In the genomic region with DNA sequence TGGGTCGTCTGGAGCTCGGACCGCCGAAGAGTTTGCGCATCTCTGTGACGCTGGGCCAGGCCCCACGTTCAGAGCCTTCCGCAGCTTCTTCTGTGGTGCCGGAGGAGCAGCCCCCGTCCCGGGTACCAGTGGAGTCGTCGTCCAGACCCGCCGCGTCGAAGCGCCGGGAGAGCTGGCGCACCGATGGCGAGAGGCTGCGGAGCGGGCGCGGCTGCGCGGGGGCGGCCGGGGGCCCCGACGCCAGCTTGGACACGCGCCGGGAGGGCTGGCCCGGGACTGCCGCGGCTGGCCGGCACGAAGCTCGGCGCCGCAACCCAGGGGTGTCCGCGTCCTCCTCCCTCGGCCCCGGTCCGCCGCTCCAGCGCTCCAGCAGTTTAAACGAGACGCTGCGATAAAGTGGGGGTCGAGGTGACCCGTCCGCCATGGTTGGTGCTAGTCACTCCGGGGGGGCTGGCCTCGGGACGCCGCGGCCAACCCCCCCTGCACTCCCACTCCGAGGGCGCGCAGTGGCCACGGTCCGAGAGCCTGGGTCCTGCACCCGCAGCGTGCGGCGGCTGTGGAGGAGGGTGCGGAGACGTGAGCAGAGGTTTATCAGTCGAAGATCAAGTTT, we compare ENCODE assay signal across 8 mouse cellular contexts. TPM values are rescaled to one million over a fixed set of nuclear protein-coding genes. Genes with fewer than 3 reads are reported as not detected.
DNase-seq lines count a peak whose midpoint lies in the region; ATAC-seq and TF ChIP-seq lines count a peak whose summit lies in the region.

No protein-coding gene starts in this region.

- WGBS in forebrain, postnatal 0 days, result under 1% methylated on average over 54 of the region's 73 CpGs

- TF ChIP-seq CTCF in gastrocnemius, adult 2 months (IDR thresholded peaks at IDR 0.05), result no peak
- TF ChIP-seq CTCF in ES-Bruce4 (IDR thresholded peaks at IDR 0.05; ENCODE audit: low read depth, low read length), result no peak
- TF ChIP-seq CTCF in forebrain, postnatal 0 days (IDR thresholded peaks at IDR 0.05; ENCODE audit: low read depth), result no peak

- peak overlapping the region; percentile 96 for H3K27ac ChIP-seq in gastrocnemius, adult 2 months
- H3K27ac ChIP-seq in ES-Bruce4 (ENCODE audit: insufficient read depth, low read length), result peak overlapping the region; percentile 52
- H3K27ac ChIP-seq in forebrain, postnatal 0 days (ENCODE audit: low read depth, low read length), result peak overlapping the region; percentile 62

- ATAC-seq in forebrain, postnatal 0 days, result peak; percentile 10; the same call in 1 of the 2 replicates

- no peaks in the 10 kb centered on the region for H3K9me3 ChIP-seq in ES-Bruce4 (replicated peaks; ENCODE audit: control insufficient read depth, insufficient read depth, low read length, poor library complexity, severe bottlenecking)
- no peaks in the 10 kb centered on the region for H3K9me3 ChIP-seq in forebrain, postnatal 0 days (ENCODE audit: low read length)

- no peak for TF ChIP-seq EP300 in ES-Bruce4 (IDR thresholded peaks at IDR 0.05; ENCODE audit: insufficient read depth, low read depth, low read length)

- no peak for TF ChIP-seq POLR2A in ES-Bruce4 (IDR thresholded peaks at IDR 0.05; ENCODE audit: insufficient read depth, low read length)

- H3K4me2 ChIP-seq in forebrain, postnatal 0 days (ENCODE audit: low read depth), result peak overlapping the region; percentile 94

- peak; percentile 82 for DNase-seq in gastrocnemius, adult 2 months
- no peak for DNase-seq in gastrocnemius, postnatal 25 days
- no peak for DNase-seq in forebrain, postnatal 0 days
- DNase-seq in kidney, postnatal 10 days, result peak; percentile 68
- peak; percentile 23 for DNase-seq in naive thymus-derived CD4-positive, alpha-beta T cell, adult 2 months (ENCODE audit: low read depth)
- no peak for DNase-seq in right cerebral cortex, postnatal 10 days (ENCODE audit: low spot score in 2 of 2)
- no peak for DNase-seq in spleen, postnatal 10 days (ENCODE audit: low spot score in 2 of 2)

- peak overlapping the region; percentile 95 for H3K9ac ChIP-seq in ES-Bruce4 (ENCODE audit: low read depth, poor library complexity, severe bottlenecking)
- peak overlapping the region; percentile 45 for H3K9ac ChIP-seq in forebrain, postnatal 0 days

- H3K27me3 ChIP-seq in ES-Bruce4 (ENCODE audit: control insufficient read depth, insufficient read depth, low read length, poor library complexity, severe bottlenecking), result no peaks in the 10 kb centered on the region
- H3K27me3 ChIP-seq in forebrain, postnatal 0 days (ENCODE audit: insufficient read depth, low read length), result no peaks in the 10 kb centered on the region; the same call in 1 of the 2 replicates

- H3K36me3 ChIP-seq in ES-Bruce4 (ENCODE audit: control insufficient read depth, insufficient read depth, low read length, poor library complexity, severe bottlenecking), result no peaks in the 10 kb centered on the region
- H3K36me3 ChIP-seq in forebrain, postnatal 0 days (ENCODE audit: insufficient read depth), result no peaks in the 10 kb centered on the region

- H3K4me3 ChIP-seq in gastrocnemius, adult 2 months, result peak overlapping the region; percentile 73
- H3K4me3 ChIP-seq in ES-Bruce4 (ENCODE audit: low read depth, low read length), result peak overlapping the region; percentile 66
- H3K4me3 ChIP-seq in forebrain, postnatal 0 days (ENCODE audit: low read depth, low read length), result peak overlapping the region; percentile 55

- H3K4me1 ChIP-seq in ES-Bruce4 (ENCODE audit: control insufficient read depth, insufficient read depth, low read length), result peaks cover 1% of the 10 kb centered on the region
- 0 out of 2 replicates have a peak, but pooled peaks cover 4% of the 10 kb centered on the region for H3K4me1 ChIP-seq in forebrain, postnatal 0 days (ENCODE audit: insufficient read depth)

- intact Hi-C loops in gastrocnemius, adult 2 months (cut with DNase I), result no loop called here

RNA-seq across cellular contexts. Expression of a gene that starts 0.5 kb away (rescaled TPM):
- total RNA-seq in gastrocnemius, adult 2 months (2021), result 10 to 100 TPM; 20.9 to 33.3 TPM
- 10 to 100 TPM; 16.4 to 20.8 TPM for total RNA-seq in gastrocnemius, postnatal 25 days (2021)
- polyA plus RNA-seq in ES-Bruce4 (2011; ENCODE audit: insufficient read depth, insufficient read length, low read depth, missing spikeins), result 21.0 and 25.5 TPM in 2 replicates
- 47.9 and 52.7 TPM in 2 replicates for total RNA-seq in forebrain, postnatal 0 days (2014; rRNA removed)
- polyA plus RNA-seq in forebrain, postnatal 0 days (2015; fragmentation: Nextera tagmentation; extraction: Ambion mirVana), result 9.8 and 12.5 TPM in 2 replicates

RNA-seq across cellular contexts. Expression of a gene that starts 43.0 kb away (rescaled TPM):
- total RNA-seq in gastrocnemius, adult 2 months (2021), result 1 to 10 TPM in 1 of 2 experiments, under 1 TPM in 1; 0.82 to 1.4 TPM
- 1 to 10 TPM; 1.4 to 1.9 TPM for total RNA-seq in gastrocnemius, postnatal 25 days (2021)
- 0.46 TPM in 1 of 2 replicates, not detected in the other for polyA plus RNA-seq in ES-Bruce4 (2011; ENCODE audit: insufficient read depth, insufficient read length, low read depth, missing spikeins)
- 1.2 and 2.3 TPM in 2 replicates for total RNA-seq in forebrain, postnatal 0 days (2014; rRNA removed)
- polyA plus RNA-seq in forebrain, postnatal 0 days (2015; fragmentation: Nextera tagmentation; extraction: Ambion mirVana), result 3.1 and 3.8 TPM in 2 replicates

Comparison
In these comparisons a context has a peak if more than half of its experiments do, and no peak if none do; other contexts are left out.
1. DNase-seq: peak in gastrocnemius, adult 2 months (single experiment), kidney, postnatal 10 days (single experiment) and naive thymus-derived CD4-positive, alpha-beta T cell, adult 2 months (single experiment); none in gastrocnemius, postnatal 25 days (single experiment), forebrain, postnatal 0 days (single experiment), right cerebral cortex, postnatal 10 days (0 of 2) and spleen, postnatal 10 days (0 of 2).
2. Peak in every context shown above with its lines, with median percentiles within 50 percentile points of each other: H3K27ac ChIP-seq and H3K4me3 ChIP-seq.